Mouse (Mus musculus) neural tube, embryonic 13.5 days (tissue): Measurements from ENCODE around the gene Agtpbp1. TPM values are rescaled to one million over a fixed set of nuclear protein-coding genes. Genes with fewer than 3 reads are reported as not detected.

Experiments
- ATAC-seq: fragments of 200-750 bp; cut with Nextera tagmentation; 2 replicates; pipeline ENCODE4 v1.8.0; 2017; ENCODE audit warnings: low read depth, mild to moderate bottlenecking, moderate TSS enrichment, moderate library complexity
- H3K27ac ChIP-seq: fragments of 300-500 bp; sonication (generic); replicated peaks from 2 replicates; pipeline ENCODE4 v1.5.1; 2015; ENCODE audit warnings: moderate library complexity, mild to moderate bottlenecking, inconsistent platforms
- H3K27me3 ChIP-seq: fragments of 300-500 bp; sonication (generic); 2 replicates; pipeline ENCODE4 v1.6.1; 2015; ENCODE audit warnings: mild to moderate bottlenecking, inconsistent platforms
- H3K36me3 ChIP-seq: fragments of 300-500 bp; sonication (generic); 2 replicates; pipeline ENCODE4 v1.6.1; 2015; ENCODE audit warnings: mild to moderate bottlenecking, inconsistent platforms
- H3K4me1 ChIP-seq: fragments of 300-500 bp; sonication (generic); replicated peaks from 2 replicates; pipeline ENCODE4 v1.6.1; 2015; ENCODE audit warnings: inconsistent platforms
- H3K4me2 ChIP-seq: fragments of 300-500 bp; sonication (generic); 2 replicates; pipeline ENCODE4 v1.6.1; 2015; ENCODE audit warnings: inconsistent platforms, mild to moderate bottlenecking, moderate library complexity
- H3K4me3 ChIP-seq: fragments of 300-500 bp; sonication (generic); 2 replicates; pipeline ENCODE4 v1.5.1; 2015; ENCODE audit warnings: mild to moderate bottlenecking, inconsistent platforms
- H3K9ac ChIP-seq: fragments of 300-500 bp; sonication (generic); 2 replicates; pipeline ENCODE4 v1.6.1; 2015; ENCODE audit warnings: moderate library complexity, mild to moderate bottlenecking, inconsistent platforms
- H3K9me3 ChIP-seq: fragments of 300-500 bp; sonication (generic); 2 replicates; pipeline ENCODE4 v1.6.1; 2016; ENCODE audit warnings: inconsistent platforms
- WGBS: fragments of 180-500 bp; shearing (Covaris S2); methylation state at CpG from one replicate; pipeline ENCODE4 v1.1.7; 2015; 5-methylcytosine and 5-hydroxymethylcytosine counted together
- polyA plus RNA-seq: library from polyadenylated mRNA; unstranded; fragments of >200 nt; fragmentation: Nextera tagmentation; extraction: Ambion mirVana; gene quantifications from 2 replicates; pipeline ENCODE4 v1.2.1, GENCODE M21; 2015

The Agtpbp1 gene
- polyA plus RNA-seq, 1 experiment from 2014 or later: 64.8 TPM

DNA sequence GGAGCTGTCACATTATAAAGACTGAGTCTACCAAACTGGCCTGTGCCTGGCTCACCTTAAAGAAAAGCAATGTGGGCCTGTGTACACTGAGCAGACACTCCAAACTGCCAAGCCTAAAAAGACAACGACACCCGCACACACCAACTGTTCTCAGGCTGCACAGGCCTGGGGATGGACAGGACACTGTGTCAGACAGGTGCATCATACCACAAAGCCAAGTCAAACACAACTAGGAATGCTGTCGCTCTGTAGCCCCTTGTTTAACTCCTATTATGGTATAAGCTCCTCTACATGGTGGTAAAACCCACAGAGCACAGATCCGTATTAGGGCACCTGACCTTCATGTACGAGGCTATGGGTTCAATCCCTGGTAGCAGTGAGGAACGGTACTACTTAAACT, 65.5 kb downstream of the Agtpbp1 start:
- Histone ChIP-seq H3K27ac (no peak overlapping the region), H3K9me3 (no peaks in the 10 kb centered on the region), H3K4me3 (no peak overlapping the region), H3K27me3 (no peaks in the 10 kb centered on the region), H3K4me1 (no peaks in the 10 kb centered on the region), H3K9ac (no peak overlapping the region), H3K36me3 (peaks cover 16% of the 10 kb centered on the region), H3K4me2 (no peak overlapping the region)
- no peak for ATAC-seq
- WGBS: 94% methylated on average over 6 of the region's 6 CpGs

GRCm38 (mm10) chr13:59518016-59518415, 67.0 kb downstream of the Agtpbp1 start:
- Histone ChIP-seq H3K36me3 (peaks cover 11% of the 10 kb centered on the region; the same call in 1 of the 2 replicates), H3K9ac (no peak overlapping the region), H3K4me2 (no peak overlapping the region), H3K27me3 (no peaks in the 10 kb centered on the region), H3K4me1 (no peaks in the 10 kb centered on the region), H3K4me3 (no peak overlapping the region), H3K9me3 (no peaks in the 10 kb centered on the region), H3K27ac (no peak overlapping the region)
- 42% methylated on average over 4 of the region's 4 CpGs for WGBS
- ATAC-seq: no peak

GRCm38 (mm10) chr13:59515074-59515473, 70.0 kb downstream of the Agtpbp1 start:
- Histone ChIP-seq H3K27me3 (no peaks in the 10 kb centered on the region), H3K36me3 (peaks cover 19% of the 10 kb centered on the region), H3K27ac (no peak overlapping the region), H3K9ac (no peak overlapping the region), H3K4me3 (no peak overlapping the region), H3K9me3 (no peaks in the 10 kb centered on the region), H3K4me2 (no peak overlapping the region), H3K4me1 (no peaks in the 10 kb centered on the region)
- 16% methylated on average over 7 of the region's 7 CpGs for WGBS
- ATAC-seq: no peak

GRCm38 (mm10) chr13:59509644-59510366, 75.2 kb downstream of the Agtpbp1 start:
- H3K9ac ChIP-seq: no peak overlapping the region
- 74% methylated on average over 10 of the region's 10 CpGs for WGBS
- ATAC-seq: no peak
- no peak overlapping the region for H3K27ac ChIP-seq
- no peak overlapping the region for H3K4me3 ChIP-seq
- no peaks in the 10 kb centered on the region for H3K27me3 ChIP-seq
- H3K9me3 ChIP-seq: no peaks in the 10 kb centered on the region
- no peaks in the 10 kb centered on the region for H3K4me1 ChIP-seq
- H3K36me3 ChIP-seq: peaks cover 39% of the 10 kb centered on the region
- no peak overlapping the region for H3K4me2 ChIP-seq

DNA sequence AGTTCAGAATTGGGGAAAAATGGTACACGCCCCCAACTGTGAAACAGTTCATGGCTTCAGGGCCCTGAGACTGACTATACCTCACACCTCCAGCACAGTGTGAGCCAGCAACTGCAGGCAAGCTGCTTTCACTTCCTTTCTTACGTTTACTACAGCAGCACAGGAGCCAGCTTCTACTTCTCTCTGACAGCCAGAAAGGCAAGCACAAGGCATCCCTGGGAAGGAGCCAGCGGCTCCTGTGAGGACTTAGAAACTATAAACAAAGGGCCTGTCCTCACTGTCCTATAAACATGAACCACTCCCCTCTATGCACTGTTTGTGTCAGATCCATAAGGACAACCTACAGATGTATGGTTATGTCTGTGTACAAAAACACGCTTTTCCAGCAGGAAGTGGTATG, 76.4 kb downstream of the Agtpbp1 start:
- H3K36me3 ChIP-seq: peaks cover 46% of the 10 kb centered on the region
- no peak overlapping the region for H3K27ac ChIP-seq
- H3K4me1 ChIP-seq: no peaks in the 10 kb centered on the region
- no peaks in the 10 kb centered on the region for H3K9me3 ChIP-seq
- 79% methylated on average over 4 of the region's 4 CpGs for WGBS
- no peak overlapping the region for H3K4me3 ChIP-seq
- no peak overlapping the region for H3K4me2 ChIP-seq
- no peak overlapping the region for H3K9ac ChIP-seq
- no peak for ATAC-seq
- no peaks in the 10 kb centered on the region for H3K27me3 ChIP-seq

- no peaks in the 10 kb centered on the region for H3K27me3 ChIP-seq
- H3K9me3 ChIP-seq: no peaks in the 10 kb centered on the region
- H3K4me1 ChIP-seq: no peaks in the 10 kb centered on the region
- ATAC-seq: no peak
- no peak overlapping the region for H3K4me3 ChIP-seq
- H3K27ac ChIP-seq: no peak overlapping the region
- H3K9ac ChIP-seq: no peak overlapping the region
- 100% methylated on average over 1 of the region's 1 CpGs for WGBS
- peaks cover 35% of the 10 kb centered on the region for H3K36me3 ChIP-seq
- no peak overlapping the region for H3K4me2 ChIP-seq
Observed at GRCm38 (mm10) chr13:59506450-59506849, 78.6 kb downstream of the Agtpbp1 start.

DNA sequence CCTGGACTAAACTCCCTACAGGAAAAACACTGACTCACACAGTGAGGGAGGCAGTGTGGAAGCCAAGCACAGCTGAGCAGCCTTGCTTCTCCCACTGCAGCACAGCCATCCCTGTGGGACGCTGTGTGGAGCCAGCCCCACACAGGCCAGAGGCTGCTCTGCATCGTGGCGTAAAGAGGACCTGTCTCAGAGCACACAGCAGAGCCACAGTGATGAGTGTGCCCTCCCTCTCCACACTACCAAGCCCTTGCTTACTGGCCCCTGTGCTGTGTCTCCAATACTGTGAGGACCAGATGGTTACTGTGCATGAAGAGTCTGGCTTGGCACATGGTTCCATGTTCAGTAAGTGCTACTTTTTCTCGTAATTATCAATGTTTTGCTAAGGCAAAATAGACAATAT, 79.2 kb downstream of the Agtpbp1 start:
- Histone ChIP-seq H3K27ac (no peak overlapping the region), H3K4me2 (no peak overlapping the region), H3K9me3 (no peaks in the 10 kb centered on the region), H3K4me3 (no peak overlapping the region), H3K36me3 (peaks cover 35% of the 10 kb centered on the region), H3K27me3 (no peaks in the 10 kb centered on the region), H3K4me1 (no peaks in the 10 kb centered on the region), H3K9ac (no peak overlapping the region)
- no peak for ATAC-seq
- WGBS: 71% methylated on average over 4 of the region's 4 CpGs

GRCm38 (mm10) chr13:59503581-59503980, 81.4 kb downstream of the Agtpbp1 start:
- H3K4me1 ChIP-seq: no peaks in the 10 kb centered on the region
- no peaks in the 10 kb centered on the region for H3K27me3 ChIP-seq
- no peak for ATAC-seq
- H3K9me3 ChIP-seq: no peaks in the 10 kb centered on the region
- H3K9ac ChIP-seq: no peak overlapping the region
- H3K27ac ChIP-seq: no peak overlapping the region
- H3K36me3 ChIP-seq: peaks cover 52% of the 10 kb centered on the region
- no peak overlapping the region for H3K4me2 ChIP-seq
- 90% methylated on average over 4 of the region's 4 CpGs for WGBS
- H3K4me3 ChIP-seq: no peak overlapping the region

DNA sequence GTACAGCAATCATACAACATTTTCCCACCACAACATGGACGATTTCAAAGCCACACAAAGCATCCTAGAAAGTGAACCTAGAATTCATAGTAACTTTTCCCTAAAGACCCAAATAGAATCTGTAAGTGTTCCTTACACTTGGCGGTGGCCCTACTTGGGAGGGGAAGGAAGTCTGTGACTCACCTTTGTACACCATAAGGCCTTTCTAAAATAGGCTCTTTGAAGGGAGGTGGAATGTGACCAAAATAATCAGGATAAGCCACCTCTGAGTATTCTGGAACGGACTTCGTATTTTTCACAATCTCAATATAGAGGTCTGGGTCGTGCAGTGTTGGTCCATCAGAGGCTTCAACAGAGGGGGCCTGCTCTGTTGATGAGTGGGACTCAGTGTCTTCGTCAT, 85.2 kb downstream of the Agtpbp1 start:
- Histone ChIP-seq H3K27ac (no peak overlapping the region), H3K9me3 (no peaks in the 10 kb centered on the region), H3K36me3 (peaks cover 37% of the 10 kb centered on the region), H3K4me2 (no peak overlapping the region), H3K4me1 (peaks cover 5% of the 10 kb centered on the region), H3K4me3 (no peak overlapping the region), H3K9ac (no peak overlapping the region), H3K27me3 (no peaks in the 10 kb centered on the region)
- no peak for ATAC-seq
- 95% methylated on average over 6 of the region's 6 CpGs for WGBS

DNA sequence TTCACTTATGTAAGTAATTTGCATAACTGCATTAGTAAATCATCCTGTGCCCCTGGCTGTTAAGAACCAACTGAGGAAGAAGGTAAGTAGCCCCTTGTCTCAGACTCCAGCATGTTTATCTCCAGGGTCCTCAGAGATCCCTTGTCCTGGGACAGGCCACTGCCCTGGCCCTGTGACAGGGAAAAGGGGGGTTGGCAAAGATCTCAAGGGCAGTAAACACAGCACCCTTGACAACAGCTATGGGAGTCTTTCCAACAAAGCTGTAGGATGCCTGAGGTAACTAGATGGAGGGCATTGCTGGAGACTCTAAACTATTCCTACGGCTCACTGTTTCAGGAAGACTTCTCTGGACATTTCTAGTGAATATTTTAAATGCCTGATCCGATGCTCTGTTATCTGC, 85.7 kb downstream of the Agtpbp1 start:
- H3K9ac ChIP-seq: no peak overlapping the region
- no peak for ATAC-seq
- no peaks in the 10 kb centered on the region for H3K27me3 ChIP-seq
- peaks cover 5% of the 10 kb centered on the region for H3K4me1 ChIP-seq
- H3K9me3 ChIP-seq: no peaks in the 10 kb centered on the region
- H3K27ac ChIP-seq: no peak overlapping the region
- H3K36me3 ChIP-seq: peaks cover 38% of the 10 kb centered on the region
- 87% methylated on average over 2 of the region's 2 CpGs for WGBS
- no peak overlapping the region for H3K4me3 ChIP-seq
- no peak overlapping the region for H3K4me2 ChIP-seq

DNA sequence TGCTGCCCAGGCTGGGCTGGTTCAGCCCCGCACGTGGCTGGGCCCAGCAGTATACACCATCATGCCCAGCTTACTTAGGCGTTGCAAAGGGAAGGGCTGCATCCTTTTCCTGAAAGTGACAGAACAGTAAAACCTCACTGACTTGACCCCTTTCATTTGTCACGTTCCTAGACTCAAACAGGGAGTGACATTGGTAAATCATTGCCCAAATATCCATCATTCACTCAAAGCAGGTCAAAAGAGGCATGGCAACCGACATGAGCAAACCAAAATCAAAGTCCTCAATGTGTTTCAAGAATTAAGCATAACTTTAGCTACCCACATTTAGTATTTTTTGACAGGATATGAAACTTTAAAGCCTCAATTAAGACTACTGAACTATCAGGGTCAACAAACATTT, 86.8 kb downstream of the Agtpbp1 start:
- H3K36me3 ChIP-seq: peaks cover 33% of the 10 kb centered on the region
- 75% methylated on average over 5 of the region's 5 CpGs for WGBS
- H3K27me3 ChIP-seq: no peaks in the 10 kb centered on the region
- no peak overlapping the region for H3K9ac ChIP-seq
- ATAC-seq: no peak
- H3K4me2 ChIP-seq: no peak overlapping the region
- H3K4me3 ChIP-seq: no peak overlapping the region
- H3K4me1 ChIP-seq: peaks cover 5% of the 10 kb centered on the region
- H3K9me3 ChIP-seq: no peaks in the 10 kb centered on the region
- H3K27ac ChIP-seq: no peak overlapping the region

DNA sequence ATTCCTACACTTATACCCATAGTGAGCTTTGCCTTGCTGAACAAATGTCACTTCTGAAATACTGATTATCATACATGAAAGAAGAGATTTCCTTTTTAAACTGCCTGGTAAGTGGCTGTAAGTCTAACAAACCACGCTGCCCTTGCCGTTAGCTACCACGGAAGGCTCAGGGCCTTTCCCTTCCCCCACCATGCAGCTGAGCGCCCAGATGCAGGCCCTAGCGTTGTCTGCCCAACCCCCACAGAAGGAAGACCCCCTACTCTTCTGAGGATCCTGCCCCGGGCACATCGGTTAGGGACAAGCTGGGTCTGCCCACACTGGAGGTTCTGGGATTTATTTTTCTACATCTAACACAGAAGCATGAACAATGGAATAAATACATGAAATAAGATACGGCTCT, 89.2 kb downstream of the Agtpbp1 start:
- peak overlapping the region; percentile 41; the same call in 1 of the 2 replicates for H3K9ac ChIP-seq
- H3K36me3 ChIP-seq: peaks cover 33% of the 10 kb centered on the region
- H3K4me2 ChIP-seq: no peak overlapping the region
- H3K4me1 ChIP-seq: peaks cover 5% of the 10 kb centered on the region
- ATAC-seq: no peak
- no peaks in the 10 kb centered on the region for H3K9me3 ChIP-seq
- no peak overlapping the region for H3K4me3 ChIP-seq
- WGBS: 19% methylated on average over 8 of the region's 8 CpGs
- H3K27ac ChIP-seq: peak overlapping the region; percentile 49; the same call in 1 of the 2 replicates
- H3K27me3 ChIP-seq: no peaks in the 10 kb centered on the region
